ENCODE assay signal across 17 mouse cellular contexts in genomic region chr1:35806731-35807130, GRCm38 (mm10).
DNase-seq lines count a peak whose midpoint lies in the region; ATAC-seq and TF ChIP-seq lines count a peak whose summit lies in the region.
"Had no signal": no experiment of that assay in that cellular context is flagged by ENCODE, and none has a peak within 500 bp of the region (broad histone marks: within the 10 kb centered on the region; RNA-seq: fewer than 3 reads in every experiment).

No protein-coding gene starts in this region.

- no peaks in the 10 kb centered on the region for H3K36me3 ChIP-seq in kidney, postnatal 0 days (ENCODE audit: insufficient read depth, low read length)
- H3K36me3 ChIP-seq: forebrain, embryonic 15.5 days had no signal

- no peak overlapping the region for H3K4me3 ChIP-seq in kidney, postnatal 0 days (replicated peaks; ENCODE audit: low read depth, low read length)
- H3K4me3 ChIP-seq: forebrain, embryonic 15.5 days; megakaryocyte, embryonic 14.5 days had no signal

- H3K9me3 ChIP-seq in kidney, postnatal 0 days (replicated peaks; ENCODE audit: low read length), result no peaks in the 10 kb centered on the region
- H3K9me3 ChIP-seq: forebrain, embryonic 15.5 days had no signal

- ATAC-seq in kidney, postnatal 0 days (replicated peaks; ENCODE audit: low FRiP score, low read depth), result no peak
- ATAC-seq: intestine, embryonic 16.5 days; liver, postnatal 0 days had no signal

- H3K4me2 ChIP-seq in kidney, postnatal 0 days (ENCODE audit: low read length), result no peak overlapping the region
- H3K4me2 ChIP-seq: forebrain, embryonic 15.5 days had no signal

- no peak overlapping the region for H3K9ac ChIP-seq in kidney, postnatal 0 days (ENCODE audit: low read depth, low read length)
- H3K9ac ChIP-seq: forebrain, embryonic 15.5 days; liver, postnatal 0 days had no signal

- no peak overlapping the region for H3K27ac ChIP-seq in kidney, postnatal 0 days
- H3K27ac ChIP-seq: forebrain, embryonic 15.5 days had no signal

- no peak for TF ChIP-seq CTCF in kidney, postnatal 0 days (IDR thresholded peaks at IDR 0.05; ENCODE audit: low read depth)

- WGBS in kidney, postnatal 0 days, result 0% methylated on average over 1 of the region's 1 CpGs

- no peaks in the 10 kb centered on the region for H3K27me3 ChIP-seq in kidney, postnatal 0 days (ENCODE audit: insufficient read depth, low read length)
- H3K27me3 ChIP-seq: forebrain, embryonic 15.5 days had no signal

- peak; percentile 4 for DNase-seq in adrenal gland, adult 2 months
- DNase-seq in adrenal gland, adult (ENCODE audit: inconsistent age in 2 of 2, low spot score in 1 of 2), result no peak
- DNase-seq in kidney, postnatal 0 days (ENCODE audit: low spot score), result peak; percentile 55
- no peak for DNase-seq in kidney, postnatal 10 days
- DNase-seq in Muller cell, postnatal 12 days (ENCODE audit: inconsistent ontology term), result peak; percentile 77
- peak; percentile 55 for DNase-seq in gastrocnemius, postnatal 25 days
- no peak for DNase-seq in heart, adult 8-10 months (ENCODE audit: low spot score)
- no peak for DNase-seq in thymus, adult 18-20 months
- DNase-seq: adrenal gland, postnatal 10 days; cerebellum, postnatal 10 days; heart, postnatal 10 days; liver, postnatal 0 days; right cerebral cortex, adult 18-20 months; thymus, adult 2 months had no signal

- no peaks in the 10 kb centered on the region for H3K4me1 ChIP-seq in kidney, postnatal 0 days (replicated peaks; ENCODE audit: insufficient read depth, low read length)

Comparison
In these comparisons a context has a peak if more than half of its experiments do, and no peak if none do; other contexts are left out.
1. DNase-seq: peak in adrenal gland, adult 2 months (single experiment), kidney, postnatal 0 days (single experiment), Muller cell, postnatal 12 days (single experiment) and gastrocnemius, postnatal 25 days (single experiment); none in adrenal gland, adult (0 of 2), kidney, postnatal 10 days (single experiment), heart, adult 8-10 months (single experiment) and thymus, adult 18-20 months (0 of 2).